Mouse (Mus musculus) adrenal gland, postnatal 0 days (tissue): ENCODE results near the gene Dct. TPM values are rescaled to one million over a fixed set of nuclear protein-coding genes. Genes with fewer than 3 reads are reported as not detected.

ENCODE experiments used
- polyA plus RNA-seq: library from polyadenylated mRNA; unstranded; fragments of >200 nt; fragmentation: Nextera tagmentation; extraction: Ambion mirVana; gene quantifications from 2 replicates; pipeline ENCODE4 v1.2.1, GENCODE M21; 2015

Gene Dct
- 0.58 and 0.95 TPM in 2 replicates for polyA plus RNA-seq

GRCm38 (mm10) chr14:118051975-118052630 is at the start of gene Dct:
Dct (minus strand) TSS chr14:118052244.

Other genes starting within 250 kb of the Dct start
- 44.0 and 48.1 TPM in 2 replicates for gene Tgds, start 80.5 kb upstream of the Dct start, polyA plus RNA-seq
- gene Gpr180, start 84.9 kb upstream of the Dct start, polyA plus RNA-seq: 36.7 and 41.4 TPM in 2 replicates
- gene Sox21, start 184.8 kb upstream of the Dct start, polyA plus RNA-seq: 0.06 TPM in 1 of 2 replicates, not detected in the other
- not detected in 2 replicates for gene Gm9376, start 214.7 kb upstream of the Dct start, polyA plus RNA-seq